Mouse (Mus musculus) CH12.LX (cell line): ENCODE measurements around the gene Tmem174. TPM values are rescaled to one million over a fixed set of nuclear protein-coding genes. Genes with fewer than 3 reads are reported as not detected.

ENCODE experiments used
- DNase-seq: peaks from one replicate; pipeline ENCODE4 v3.0.0-alpha.2; 2013; ENCODE audit errors: extremely low read depth
- H3K27ac ChIP-seq: 2 replicates; pipeline ENCODE4 v1.5.1; 2012; ENCODE audit warnings: low read depth, mild to moderate bottlenecking, control low read depth, moderate library complexity; ENCODE audit not compliant: insufficient read depth
- H3K27me3 ChIP-seq: replicated peaks from 2 replicates; pipeline ENCODE3; 2012; ENCODE audit warnings: inconsistent platforms
- H3K36me3 ChIP-seq, 2 experiments: replicated peaks in 1 of 2; 2 replicates each; pipeline versions ENCODE3 to v1.6.1; 2012; ENCODE audit warnings: inconsistent platforms in 1 of 2, low read length in 1 of 2, mild to moderate bottlenecking in 1 of 2, mixed read lengths in 1 of 2, moderate library complexity in 1 of 2; ENCODE audit not compliant: control insufficient read depth in 1 of 2, insufficient read depth in 1 of 2
- H3K4me1 ChIP-seq, 2 experiments: 2 replicates each; pipeline ENCODE4 v1.6.1; 2012; ENCODE audit warnings: inconsistent platforms in 1 of 2, moderate library complexity in 1 of 2; ENCODE audit not compliant: insufficient read depth in 2 of 2, control insufficient read depth in 1 of 2
- H3K4me2 ChIP-seq: 2 replicates; pipeline ENCODE4 v1.6.1; 2012; ENCODE audit warnings: low read depth, mild to moderate bottlenecking, control low read depth; ENCODE audit not compliant: poor library complexity, insufficient read depth, severe bottlenecking
- H3K4me3 ChIP-seq, 3 experiments: fragments of 150-350 bp in 1 of 3; sonication (generic) in 1 of 3; replicated peaks in 1 of 3; 2 replicates each; pipeline versions ENCODE3 to v1.5.1; 2011 to 2012; ENCODE audit warnings: low read depth in 2 of 3, low read length in 2 of 3, mild to moderate bottlenecking in 2 of 3, moderate library complexity in 2 of 3, control low read depth in 1 of 3, improper control_type of control experiment in 1 of 3, inconsistent platforms in 1 of 3, mixed read lengths in 1 of 3; ENCODE audit not compliant: poor library complexity in 1 of 3
- H3K79me2 ChIP-seq: replicated peaks from 2 replicates; pipeline ENCODE4 v1.6.1; 2012; ENCODE audit warnings: mild to moderate bottlenecking, moderate library complexity; ENCODE audit not compliant: control insufficient read depth, poor library complexity, insufficient read depth, severe bottlenecking; ENCODE audit errors: extremely low read depth
- H3K9ac ChIP-seq: 2 replicates; pipeline ENCODE4 v1.6.1; 2012; ENCODE audit warnings: low read depth, mild to moderate bottlenecking, control low read depth, moderate library complexity; ENCODE audit not compliant: insufficient read depth
- H3K9me3 ChIP-seq: replicated peaks from 2 replicates; pipeline ENCODE3; 2012; ENCODE audit warnings: low read length, inconsistent platforms, mixed read lengths
- CHD1 ChIP-seq: IDR thresholded peaks from 2 replicates; pipeline ENCODE4 v1.6.1; 2012; ENCODE audit warnings: low read depth, low read length, improper control_type of control experiment, inconsistent platforms
- CHD2 ChIP-seq: IDR thresholded peaks from 2 replicates; pipeline ENCODE4 v1.6.1; 2011; ENCODE audit warnings: low read length, improper control_type of control experiment
- E2F4 ChIP-seq: IDR thresholded peaks from 2 replicates; pipeline ENCODE4 v1.6.1; 2011; ENCODE audit warnings: low read depth, low read length, improper control_type of control experiment; ENCODE audit not compliant: insufficient replicate concordance
- ELF1 ChIP-seq: IDR thresholded peaks from 2 replicates; pipeline ENCODE4 v1.6.1; 2014; ENCODE audit warnings: low read depth, mild to moderate bottlenecking, inconsistent platforms, low read length, improper control_type of control experiment
- EP300 ChIP-seq: IDR thresholded peaks from 2 replicates; pipeline ENCODE4 v1.6.1; 2011; ENCODE audit warnings: low read length, improper control_type of control experiment
- GABPA ChIP-seq: IDR thresholded peaks from 2 replicates; pipeline ENCODE4 v1.6.1; 2012; ENCODE audit warnings: low read depth, low read length, improper control_type of control experiment, inconsistent platforms; ENCODE audit not compliant: insufficient replicate concordance
- IRF4 ChIP-seq: IDR thresholded peaks from 2 replicates; pipeline ENCODE4 v1.6.1; 2014; ENCODE audit warnings: low read depth, mild to moderate bottlenecking, inconsistent platforms, low read length, improper control_type of control experiment
- JUN ChIP-seq: IDR thresholded peaks from 2 replicates; pipeline ENCODE4 v1.6.1; 2011; ENCODE audit warnings: low read depth, mild to moderate bottlenecking, low read length, improper control_type of control experiment, moderate library complexity; ENCODE audit not compliant: insufficient read depth
- JUND ChIP-seq: conservative IDR thresholded peaks from 2 replicates; pipeline ENCODE4 v1.6.1; 2011; ENCODE audit warnings: low read depth, low read length, improper control_type of control experiment
- KAT2A ChIP-seq: IDR thresholded peaks from 2 replicates; pipeline ENCODE4 v1.6.1; 2012; ENCODE audit warnings: low read length, improper control_type of control experiment, inconsistent platforms; ENCODE audit not compliant: insufficient replicate concordance
- MAFK ChIP-seq: IDR thresholded peaks from 2 replicates; pipeline ENCODE4 v1.6.1; 2011; ENCODE audit warnings: low read length, improper control_type of control experiment; ENCODE audit not compliant: insufficient replicate concordance
- MAZ ChIP-seq: IDR thresholded peaks from 2 replicates; pipeline ENCODE4 v1.6.1; 2012; ENCODE audit warnings: low read depth, mild to moderate bottlenecking, inconsistent platforms, low read length, improper control_type of control experiment, moderate library complexity
- MXI1 ChIP-seq: IDR thresholded peaks from 2 replicates; pipeline ENCODE4 v1.6.1; 2011; ENCODE audit warnings: mild to moderate bottlenecking, low read depth, low read length, improper control_type of control experiment
- PAX5 ChIP-seq: IDR thresholded peaks from 2 replicates; pipeline ENCODE4 v1.6.1; 2012; ENCODE audit warnings: low read length, inconsistent platforms, mixed read lengths
- POLR2A ChIP-seq: IDR thresholded peaks from 2 replicates; pipeline ENCODE4 v1.6.1; 2011; ENCODE audit warnings: low read depth, mild to moderate bottlenecking, improper control_type of control experiment, low read length
- RCOR1 ChIP-seq: conservative IDR thresholded peaks from 2 replicates; pipeline ENCODE4 v1.6.1; 2012; ENCODE audit warnings: low read depth, mild to moderate bottlenecking, inconsistent platforms, low read length, improper control_type of control experiment
- SIN3A ChIP-seq: IDR thresholded peaks from 2 replicates; pipeline ENCODE4 v1.6.1; 2012; ENCODE audit warnings: low read length, improper control_type of control experiment, inconsistent platforms
- TCF12 ChIP-seq: IDR thresholded peaks from 2 replicates; pipeline ENCODE4 v1.6.1; 2014; ENCODE audit warnings: low read depth, mild to moderate bottlenecking, inconsistent platforms, low read length, improper control_type of control experiment
- UBTF ChIP-seq: IDR thresholded peaks from 2 replicates; pipeline ENCODE4 v1.6.1; 2012; ENCODE audit warnings: low read depth, mild to moderate bottlenecking, inconsistent platforms, low read length, improper control_type of control experiment, moderate library complexity
- USF2 ChIP-seq: conservative IDR thresholded peaks from 2 replicates; pipeline ENCODE4 v1.6.1; 2011; ENCODE audit warnings: low read depth, low read length, improper control_type of control experiment
- ZKSCAN1 ChIP-seq: IDR thresholded peaks from 2 replicates; pipeline ENCODE4 v1.6.1; 2012; ENCODE audit warnings: low read depth, inconsistent platforms, low read length, improper control_type of control experiment, borderline replicate concordance
- ZMIZ1 ChIP-seq: IDR thresholded peaks from 2 replicates; pipeline ENCODE4 v1.6.1; 2012; ENCODE audit warnings: low read depth, mild to moderate bottlenecking, inconsistent platforms, low read length, improper control_type of control experiment
- ZNF384 ChIP-seq: IDR thresholded peaks from 2 replicates; pipeline ENCODE4 v1.6.1; 2012; ENCODE audit warnings: low read depth, low read length, improper control_type of control experiment, inconsistent platforms
- dilution Hi-C: fragments of 300-500 bp; cut with MboI; formaldehyde crosslinking; loops from 2 replicates; pipeline ENCODE4 v1.14.3; 2020; ENCODE audit warnings: low sequenced_read_pairs; ENCODE audit not compliant: extremely low pct_unique_long_range_greater_than_20kb, extremely low pct_ligation_motif_present
- in situ Hi-C: fragments of 300-500 bp; cut with MboI; formaldehyde crosslinking; loops from 3 replicates; pipeline ENCODE4 v1.14.3; 2019; ENCODE audit warnings: low sequenced_read_pairs, low pct_ligation_motif_present, low pct_unique_long_range_greater_than_20kb, mixed read lengths
- polyA plus RNA-seq: library from polyadenylated mRNA; unstranded; fragments of >175 nt; gene quantifications from 2 replicates; pipeline ENCODE4 v1.2.1, GENCODE M21; 2012; ENCODE audit warnings: low read depth; ENCODE audit not compliant: insufficient read length
- total RNA-seq, 2 experiments: library from RNA; depleted of rRNA; stranded (reverse); fragments of 300-350 nt in 1 of 2; fragments of >200 nt in 1 of 2; gene quantifications; 2 replicates each; pipeline ENCODE4 v1.2.3; 2012 to 2014

The Tmem174 gene
- total and polyA plus RNA-seq, 3 experiments = not detected

DNA sequence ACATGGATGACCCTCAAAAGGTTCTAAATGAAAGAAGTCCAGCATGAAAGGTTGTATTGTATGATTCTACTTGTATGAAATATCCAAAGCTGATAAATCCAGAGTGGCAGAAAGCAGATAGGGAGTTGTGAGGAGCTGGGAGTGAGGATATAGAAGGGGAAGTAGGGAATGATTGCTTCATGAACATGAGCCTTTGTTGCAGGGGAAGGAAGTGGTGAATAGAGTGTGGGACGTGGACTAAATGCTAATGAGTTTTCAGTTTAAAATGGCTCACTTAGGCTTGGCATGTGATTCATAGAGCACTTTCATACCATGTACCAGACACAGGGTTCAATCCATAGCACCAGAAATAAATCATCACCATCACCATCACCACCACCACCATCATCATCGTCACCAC is 46.2 kb upstream of the Tmem174 start:
- H3K4me1 ChIP-seq = peaks cover 8 to 56% of the 10 kb centered on the region in 2 experiments; a peak in 3 of 4 replicates
- H3K9ac ChIP-seq = no peak overlapping the region
- no peaks in the 10 kb centered on the region for H3K36me3 ChIP-seq
- no peaks in the 10 kb centered on the region for H3K9me3 ChIP-seq
- no peak overlapping the region for H3K4me2 ChIP-seq
- no peak for TF ChIP-seq RCOR1
- no peak for TF ChIP-seq JUN
- TF ChIP-seq MAFK = no peak
- TF ChIP-seq MXI1 = no peak
- no peak for TF ChIP-seq E2F4
- TF ChIP-seq ZKSCAN1 = no peak
- no peak for TF ChIP-seq ELF1
- no peak for TF ChIP-seq EP300
- TF ChIP-seq TCF12 = no peak
- H3K27ac ChIP-seq = no peak overlapping the region
- H3K27me3 ChIP-seq = no peaks in the 10 kb centered on the region
- H3K4me3 ChIP-seq = no peak overlapping the region
- in situ Hi-C loops (no loop called here), dilution Hi-C loops (no loop called here)
- H3K79me2 ChIP-seq = no peaks in the 10 kb centered on the region
- no peak for DNase-seq

DNA sequence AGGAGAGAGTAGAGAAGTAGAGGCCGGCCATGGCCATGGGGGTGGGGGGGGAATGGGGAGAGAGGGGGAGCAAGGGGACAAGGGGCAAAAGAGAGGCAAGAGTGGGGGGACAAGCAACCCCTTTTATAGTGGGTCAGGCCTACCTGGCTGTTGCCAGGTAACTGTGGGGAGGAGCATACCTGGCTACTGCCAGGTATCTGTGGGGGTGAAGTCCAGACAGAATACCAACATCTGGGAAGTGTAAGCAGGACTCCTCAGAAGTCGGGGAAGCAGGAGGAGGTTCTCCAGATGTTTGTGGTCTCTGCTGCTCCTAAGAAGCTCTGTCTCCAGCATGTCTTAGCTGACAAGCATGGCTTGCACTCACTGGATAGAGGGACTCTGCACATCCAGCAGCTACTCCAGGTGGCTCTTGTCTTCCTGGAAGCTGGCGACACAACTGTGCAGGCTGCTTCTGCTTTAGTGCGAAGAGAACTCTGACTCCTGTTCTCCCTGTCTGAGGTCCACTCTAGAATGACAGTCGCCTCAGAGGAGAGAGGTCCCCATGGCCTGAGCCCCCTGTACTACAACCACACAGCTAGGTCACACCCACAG is 43.4 kb upstream of the Tmem174 start:
- Histone ChIP-seq H3K27ac (no peak overlapping the region), H3K79me2 (no peaks in the 10 kb centered on the region), H3K4me1 (peaks cover 8 to 56% of the 10 kb centered on the region in 2 experiments; a peak in 3 of 4 replicates), H3K4me3 (no peak overlapping the region), H3K9me3 (no peaks in the 10 kb centered on the region), H3K9ac (no peak overlapping the region), H3K27me3 (no peaks in the 10 kb centered on the region), H3K4me2 (no peak overlapping the region), H3K36me3 (no peaks in the 10 kb centered on the region)
- in situ Hi-C loops = no loop called here
- dilution Hi-C loops = no loop called here
- TF ChIP-seq JUND (no peak), PAX5 (no peak), POLR2A (no peak), ZKSCAN1 (no peak), GABPA (no peak), ZNF384 (no peak), MAZ (no peak), USF2 (no peak), E2F4 (no peak), MXI1 (no peak), IRF4 (no peak), ELF1 (no peak), TCF12 (no peak), RCOR1 (no peak), CHD2 (no peak), CHD1 (no peak), UBTF (no peak), SIN3A (no peak), ZMIZ1 (no peak), KAT2A (no peak)
- no peak for DNase-seq
